Mouse (Mus musculus) frontal cortex, postnatal 10 days (tissue): ENCODE results near the gene 2410131K14Rik.

Experiments used
- DNase-seq, 2 experiments: peaks; one replicate each; pipeline ENCODE4 v3.0.0; 2022; ENCODE audit warnings: low spot score in 2 of 2, mixed read lengths in 1 of 2

2410131K14Rik gene

GRCm38 (mm10) chr5:118244606-118245443, at the start of gene 2410131K14Rik, which contains the start of gene Rnft2:
Gene 2410131K14Rik (plus strand): TSS chr5:118245227.
Gene Rnft2 (minus strand): TSS chr5:118245116.
- DNase-seq = peak; percentile 99 to 100

DNA sequence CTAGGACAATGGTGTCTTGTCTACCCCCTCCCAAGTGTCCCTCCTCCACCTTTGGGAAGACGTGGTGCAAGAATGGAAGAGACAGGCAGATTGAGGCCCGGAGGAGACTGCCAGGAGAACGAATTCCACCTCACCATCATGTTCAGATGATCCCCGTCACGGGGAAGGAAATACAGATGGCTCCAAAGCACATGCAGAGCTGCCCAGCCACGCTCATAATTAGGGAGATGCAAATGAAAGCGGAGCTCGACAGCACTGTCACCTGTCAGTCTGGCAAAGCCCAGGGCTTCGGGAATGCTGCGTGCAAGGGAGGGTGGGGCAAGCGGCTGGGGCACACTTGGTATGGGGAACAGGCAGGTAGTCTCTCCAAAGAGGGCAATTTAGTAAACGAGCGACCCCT, 47.6 kb upstream of the 2410131K14Rik start:
- no peak for DNase-seq

DNA sequence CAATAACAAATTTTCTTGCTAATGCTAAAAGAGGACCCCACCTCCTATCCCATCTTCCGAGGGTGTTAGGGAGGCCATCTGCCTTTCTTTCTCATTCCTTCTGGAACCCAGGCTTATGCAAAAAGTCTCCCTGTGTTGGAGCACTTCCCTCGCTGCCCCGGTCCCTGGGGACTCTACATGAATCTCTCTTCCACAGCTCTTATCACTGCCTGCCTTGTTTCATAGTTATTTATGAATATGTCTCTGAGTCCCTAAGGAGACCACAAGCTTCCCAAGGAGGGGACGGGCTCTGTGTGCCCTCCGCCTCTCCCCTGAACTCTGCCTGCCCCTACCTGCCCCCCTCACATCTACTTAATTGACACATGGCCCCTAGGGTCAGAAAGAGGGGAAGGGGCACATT, 45.4 kb upstream of the 2410131K14Rik start:
- DNase-seq = no peak

DNA sequence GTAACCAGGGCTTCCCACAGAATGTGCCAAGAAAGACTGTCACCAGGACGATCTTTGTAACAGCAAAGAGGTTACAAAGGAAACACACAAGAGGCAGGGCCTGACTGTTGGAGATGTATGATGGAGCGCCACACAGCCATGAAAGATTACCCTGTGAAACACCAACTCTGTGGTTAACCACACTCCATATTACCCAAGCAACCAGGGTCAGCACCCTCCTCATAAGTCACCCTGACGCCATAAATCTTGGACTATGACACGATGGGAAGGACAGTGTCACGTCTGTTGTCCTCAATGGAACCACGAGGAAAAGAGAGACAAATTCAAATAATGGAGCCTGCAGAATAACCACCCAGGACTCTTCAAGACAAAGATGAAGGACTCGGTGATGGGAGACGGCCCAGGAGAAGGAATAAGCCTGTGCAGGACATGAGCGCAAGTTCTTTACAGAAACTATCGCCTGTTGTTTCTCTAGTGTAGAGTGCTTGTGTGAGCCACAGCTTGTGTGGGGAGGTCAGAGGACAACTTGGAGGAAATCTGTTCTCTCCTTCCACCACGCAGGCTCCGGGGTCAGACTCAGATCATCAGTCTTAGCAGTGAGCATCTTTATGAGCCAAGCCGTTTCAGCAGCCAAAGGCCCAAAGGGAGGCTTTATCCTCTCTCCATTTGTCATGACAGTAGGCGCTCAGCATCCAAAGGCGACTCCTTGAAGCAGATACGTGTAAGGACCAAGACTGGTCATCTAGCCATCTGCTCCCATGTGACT, 40.2 kb upstream of the 2410131K14Rik start:
- no peak for DNase-seq

- DNase-seq = no peak
Measured at GRCm38 (mm10) chr5:118205852-118206251, 39.2 kb upstream of the 2410131K14Rik start.

DNA sequence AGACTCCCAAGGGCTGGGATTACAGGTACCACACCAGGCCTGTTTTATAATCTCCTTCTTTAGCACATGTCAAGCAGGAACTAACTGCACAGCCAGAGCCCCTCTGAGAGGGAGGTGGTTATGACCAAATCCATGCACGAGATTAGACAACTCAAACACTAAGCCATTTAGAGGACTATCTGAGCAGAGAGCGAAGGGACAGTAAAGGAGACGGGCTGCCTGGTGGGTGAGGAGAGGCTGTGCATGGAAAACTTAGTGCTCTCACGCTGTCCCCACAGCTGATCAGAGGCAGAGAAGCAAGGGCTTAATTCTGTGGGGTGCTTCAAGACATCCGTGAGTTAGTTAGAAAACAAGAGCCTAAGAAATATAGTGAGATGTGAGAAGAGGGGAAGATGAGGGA, 31.0 kb upstream of the 2410131K14Rik start:
- no peak for DNase-seq

DNA sequence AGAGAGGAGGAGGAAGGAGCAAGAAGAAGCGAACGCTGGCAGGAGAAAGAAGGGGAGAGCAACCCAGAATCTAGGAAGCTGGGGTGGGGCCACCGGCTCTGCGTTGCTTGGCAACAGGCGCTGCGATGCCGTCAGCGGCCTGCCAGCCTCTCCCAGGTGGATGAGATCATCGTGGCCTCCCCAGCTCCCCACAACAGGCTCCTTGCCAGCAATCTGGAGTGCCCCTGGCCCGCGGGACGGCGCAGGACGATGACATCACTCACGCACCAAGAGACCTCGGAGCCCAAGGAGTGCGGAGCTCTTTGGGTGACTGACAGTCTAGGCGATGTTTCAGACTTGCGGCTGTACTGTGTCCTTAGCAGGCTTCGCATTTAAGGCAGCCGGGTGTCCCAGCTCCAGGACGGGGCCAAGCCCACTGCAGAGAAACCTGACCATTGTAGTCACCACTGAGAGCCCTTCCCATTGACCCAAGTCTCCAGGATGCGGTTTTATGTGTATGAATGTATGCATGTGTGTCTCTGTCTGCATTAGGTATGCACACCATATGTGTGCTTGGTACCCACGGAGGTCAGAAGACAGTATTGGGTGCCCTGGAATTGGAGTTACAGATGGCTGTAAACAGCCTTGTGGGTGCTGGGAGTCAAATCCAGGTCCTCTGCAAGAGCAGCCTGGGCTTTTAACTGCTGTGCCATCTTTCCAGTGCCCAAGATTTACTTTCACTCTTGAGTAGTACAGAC, 30.4 kb upstream of the 2410131K14Rik start:
- peak; percentile 85 for DNase-seq

GRCm38 (mm10) chr5:118217410-118217809, 27.6 kb upstream of the 2410131K14Rik start:
- DNase-seq = no peak

- DNase-seq = no peak
Measured at GRCm38 (mm10) chr5:118223142-118223757, 21.8 kb upstream of the 2410131K14Rik start.

GRCm38 (mm10) chr5:118230071-118230611, 14.9 kb upstream of the 2410131K14Rik start:
- no peak for DNase-seq

DNA sequence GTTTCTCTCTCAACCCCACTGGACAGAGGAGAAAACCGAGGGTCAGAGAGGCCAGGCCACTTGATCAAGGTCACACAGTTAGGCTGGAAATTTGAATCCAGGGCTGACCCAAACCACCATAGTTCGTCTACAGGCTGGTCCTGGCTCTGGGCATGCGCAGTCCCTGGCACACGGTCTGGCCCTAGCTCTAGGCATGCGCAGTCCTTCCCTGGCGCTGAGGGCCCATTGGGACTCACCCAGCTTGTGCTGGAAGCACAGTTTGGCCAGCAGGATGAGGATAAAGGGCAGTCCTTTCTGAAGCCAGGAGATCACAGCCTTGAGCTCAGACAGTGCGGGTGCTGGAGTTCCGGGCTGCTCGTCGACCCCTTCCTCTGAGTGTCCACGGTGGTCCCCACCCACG, 8.1 kb upstream of the 2410131K14Rik start:
- no peak for DNase-seq

GRCm38 (mm10) chr5:118239671-118240070, 5.4 kb upstream of the 2410131K14Rik start:
- DNase-seq = no peak

GRCm38 (mm10) chr5:118245606-118246308, 730 bp downstream of the 2410131K14Rik start:
- DNase-seq = no peak

GRCm38 (mm10) chr5:118247378-118247777, 2.4 kb downstream of the 2410131K14Rik start:
- no peak for DNase-seq

- DNase-seq = no peak
Measured at GRCm38 (mm10) chr5:118250987-118251386, 6.0 kb downstream of the 2410131K14Rik start.

- no peak for DNase-seq
Measured at GRCm38 (mm10) chr5:118253551-118253950, 8.5 kb downstream of the 2410131K14Rik start.

DNA sequence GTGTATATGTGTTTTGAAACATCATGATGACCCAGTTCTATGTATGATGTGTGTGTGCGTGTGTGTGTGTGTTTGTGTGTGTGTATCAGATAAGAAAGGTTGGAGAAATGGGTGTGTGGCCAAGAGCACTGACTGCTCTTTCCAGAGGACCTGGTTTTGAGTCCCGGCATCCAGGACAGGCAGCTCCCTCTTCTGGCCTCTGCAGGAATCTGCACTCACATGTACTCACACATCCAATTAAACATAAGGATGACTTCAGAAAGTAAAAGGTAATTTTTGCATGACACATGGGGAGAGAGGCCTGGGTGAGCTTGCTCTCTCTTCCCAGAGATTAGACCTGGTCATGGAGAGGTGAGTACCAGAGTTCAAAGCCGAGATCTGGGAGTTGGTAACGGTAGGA, 12.0 kb downstream of the 2410131K14Rik start:
- DNase-seq = no peak

- no peak for DNase-seq
Measured at GRCm38 (mm10) chr5:118259152-118259551, 14.1 kb downstream of the 2410131K14Rik start.

DNA sequence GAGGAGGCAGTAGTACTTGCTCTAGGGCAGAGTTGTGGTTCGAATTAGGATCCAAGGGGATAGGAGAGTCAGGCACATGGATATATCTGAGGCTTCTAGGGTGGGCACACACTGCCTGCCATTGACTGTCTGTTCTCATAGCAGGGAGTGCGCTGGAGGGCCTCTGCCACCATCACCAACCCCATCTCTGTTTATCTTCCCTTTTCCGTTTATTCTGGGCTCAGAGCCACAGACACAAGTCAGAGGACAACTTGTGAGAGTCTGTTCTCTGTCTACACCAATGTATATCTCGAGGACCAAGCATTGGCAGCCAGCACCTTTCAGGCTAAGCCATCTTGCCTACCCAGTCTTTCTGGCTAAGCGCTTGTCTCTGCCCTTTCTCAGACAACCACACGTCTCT, 14.6 kb downstream of the 2410131K14Rik start:
- no peak for DNase-seq

- DNase-seq = no peak
Measured at GRCm38 (mm10) chr5:118260055-118260454, 15.0 kb downstream of the 2410131K14Rik start.

GRCm38 (mm10) chr5:118260642-118261041, 15.6 kb downstream of the 2410131K14Rik start:
- no peak for DNase-seq
